Mouse (Mus musculus): ENCODE measurements around the gene Armc9. TPM values are rescaled to one million over a fixed set of nuclear protein-coding genes. Genes with fewer than 3 reads are reported as not detected.

Gene Armc9
- total RNA-seq, 1 experiment = 12.6 TPM

GRCm38 (mm10) chr1:86311467-86312005 is 157.0 kb downstream of the Armc9 start:
- H3K4me1 ChIP-seq (ENCODE audit: control insufficient read depth in 2 of 2, insufficient read depth in 2 of 2, low read length in 2 of 2, poor library complexity in 1 of 2) = peaks cover 6 to 23% of the 10 kb centered on the region in 2 experiments; a peak in 3 of 4 replicates
- H3K27ac ChIP-seq (ENCODE audit: insufficient read depth, low read depth, low read length, poor library complexity, severe bottlenecking) = peak overlapping the region; percentile 100
- TF ChIP-seq HCFC1 (IDR thresholded peaks at IDR 0.05; ENCODE audit: borderline replicate concordance, insufficient read depth, low read length) (no peak), ZNF384 (IDR thresholded peaks at IDR 0.05; ENCODE audit: low read depth, low read length) (peak; percentile 91), MAFK (IDR thresholded peaks at IDR 0.05; ENCODE audit: insufficient read depth, low read depth, low read length) (0 out of 2 replicates have a peak, but pooled peaks have one; percentile 33)
- in situ Hi-C loops (cut with MboI; ENCODE audit: low sequenced_read_pairs in 2 of 2, unreplicated experiment in 2 of 2) = no loop called here
- DNase-seq (ENCODE audit: low read depth, low spot score) = no peak
- H3K9ac ChIP-seq (ENCODE audit: insufficient read depth, low read depth, low read length, poor library complexity, severe bottlenecking) = peak overlapping the region; percentile 73
- peak overlapping the region; percentile 42 to 54 for H3K4me3 ChIP-seq (ENCODE audit: insufficient read depth in 1 of 2, low read depth in 1 of 2, low read length in 2 of 2, poor library complexity in 1 of 2, severe bottlenecking in 1 of 2)
- H3K36me3 ChIP-seq (ENCODE audit: control insufficient read depth, insufficient read depth, low read length, poor library complexity, severe bottlenecking) = peaks cover 12% of the 10 kb centered on the region
- no peaks in the 10 kb centered on the region for H3K9me3 ChIP-seq (ENCODE audit: control insufficient read depth, insufficient read depth, low read depth, low read length)

GRCm38 (mm10) chr1:86312269-86312668 is 157.7 kb downstream of the Armc9 start:
- Histone ChIP-seq H3K9ac (ENCODE audit: insufficient read depth, low read depth, low read length, poor library complexity, severe bottlenecking) (peak overlapping the region; percentile 47; the same call in 1 of the 2 replicates), H3K36me3 (ENCODE audit: control insufficient read depth, insufficient read depth, low read length, poor library complexity, severe bottlenecking) (peaks cover 4% of the 10 kb centered on the region; the same call in 1 of the 2 replicates), H3K4me1 (ENCODE audit: control insufficient read depth in 2 of 2, insufficient read depth in 2 of 2, low read length in 2 of 2, poor library complexity in 1 of 2) (peaks cover 6 to 21% of the 10 kb centered on the region in 2 experiments; a peak in 3 of 4 replicates), H3K9me3 (ENCODE audit: control insufficient read depth, insufficient read depth, low read depth, low read length) (no peaks in the 10 kb centered on the region), H3K27ac (ENCODE audit: insufficient read depth, low read depth, low read length, poor library complexity, severe bottlenecking) (peak overlapping the region; percentile 90), H3K4me3 (ENCODE audit: insufficient read depth in 1 of 2, low read depth in 1 of 2, low read length in 2 of 2, poor library complexity in 1 of 2, severe bottlenecking in 1 of 2) (no peak overlapping the region)
- DNase-seq (ENCODE audit: low read depth, low spot score) = no peak
- in situ Hi-C loops (cut with MboI; ENCODE audit: low sequenced_read_pairs in 2 of 2, unreplicated experiment in 2 of 2) = no loop called here
- TF ChIP-seq ZNF384 (IDR thresholded peaks at IDR 0.05; ENCODE audit: low read depth, low read length) (no peak), ZC3H11A (IDR thresholded peaks at IDR 0.05; ENCODE audit: borderline replicate concordance, low read depth, low read length) (no peak), MAFK (IDR thresholded peaks at IDR 0.05; ENCODE audit: insufficient read depth, low read depth, low read length) (no peak), HCFC1 (IDR thresholded peaks at IDR 0.05; ENCODE audit: borderline replicate concordance, insufficient read depth, low read length) (no peak), CHD2 (IDR thresholded peaks at IDR 0.05; ENCODE audit: low read depth, low read length) (no peak)

DNA sequence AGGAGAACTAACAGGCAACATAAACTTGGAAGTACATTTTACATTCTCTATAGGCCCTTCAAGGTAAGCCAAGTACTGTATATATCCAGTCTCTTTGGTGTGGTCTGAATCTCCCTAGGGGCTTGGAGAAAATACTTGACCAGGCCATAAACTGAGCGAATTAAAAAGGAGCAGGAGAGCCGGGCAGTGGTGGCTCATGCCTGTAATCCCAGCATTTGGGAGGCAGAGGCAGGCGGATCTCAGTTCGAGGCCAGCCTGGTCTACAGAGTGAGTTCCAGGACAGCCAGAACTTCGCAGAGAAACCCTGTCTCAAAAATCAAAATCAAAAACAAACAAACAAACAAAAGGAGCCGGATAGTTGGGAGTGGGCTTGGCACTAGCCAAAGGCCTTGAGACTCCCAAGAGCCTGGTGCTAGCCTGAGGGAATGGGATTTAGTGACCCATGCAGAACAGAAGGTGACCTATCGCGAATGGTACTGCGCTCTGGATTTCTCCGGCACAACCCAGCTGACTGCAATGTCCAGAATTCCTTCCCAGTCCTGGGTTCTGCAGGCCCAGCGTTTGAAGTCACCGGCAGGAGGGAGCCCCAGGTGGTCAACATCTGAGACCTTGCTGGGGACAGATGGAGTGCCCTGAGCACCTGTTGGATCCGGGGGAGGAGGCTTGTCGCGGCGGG is 158.7 kb downstream of the Armc9 start:
- no peaks in the 10 kb centered on the region for H3K9me3 ChIP-seq (ENCODE audit: control insufficient read depth, insufficient read depth, low read depth, low read length)
- DNase-seq (ENCODE audit: low read depth, low spot score) = no peak
- H3K27ac ChIP-seq (ENCODE audit: insufficient read depth, low read depth, low read length, poor library complexity, severe bottlenecking) = peak overlapping the region; percentile 66
- peak overlapping the region; percentile 40; the same call in 1 of the 2 replicates for H3K9ac ChIP-seq (ENCODE audit: insufficient read depth, low read depth, low read length, poor library complexity, severe bottlenecking)
- H3K36me3 ChIP-seq (ENCODE audit: control insufficient read depth, insufficient read depth, low read length, poor library complexity, severe bottlenecking) = no peaks in the 10 kb centered on the region
- in situ Hi-C loops (cut with MboI; ENCODE audit: low sequenced_read_pairs in 2 of 2, unreplicated experiment in 2 of 2) = no loop called here
- peak overlapping the region in 1 of 2 experiments; percentile 26; a peak in 2 of 4 replicates for H3K4me3 ChIP-seq (ENCODE audit: insufficient read depth in 1 of 2, low read depth in 1 of 2, low read length in 2 of 2, poor library complexity in 1 of 2, severe bottlenecking in 1 of 2)
- TF ChIP-seq ZC3H11A (IDR thresholded peaks at IDR 0.05; ENCODE audit: borderline replicate concordance, low read depth, low read length) (no peak), MAFK (IDR thresholded peaks at IDR 0.05; ENCODE audit: insufficient read depth, low read depth, low read length) (no peak), CHD2 (IDR thresholded peaks at IDR 0.05; ENCODE audit: low read depth, low read length) (no peak), ZNF384 (IDR thresholded peaks at IDR 0.05; ENCODE audit: low read depth, low read length) (no peak), HCFC1 (IDR thresholded peaks at IDR 0.05; ENCODE audit: borderline replicate concordance, insufficient read depth, low read length) (no peak)
- peaks cover 6 to 19% of the 10 kb centered on the region in 2 experiments; a peak in 3 of 4 replicates for H3K4me1 ChIP-seq (ENCODE audit: control insufficient read depth in 2 of 2, insufficient read depth in 2 of 2, low read length in 2 of 2, poor library complexity in 1 of 2)

- no peak for DNase-seq (ENCODE audit: low read depth, low spot score)
- peaks cover 6 to 19% of the 10 kb centered on the region in 2 experiments; a peak in 3 of 4 replicates for H3K4me1 ChIP-seq (ENCODE audit: control insufficient read depth in 2 of 2, insufficient read depth in 2 of 2, low read length in 2 of 2, poor library complexity in 1 of 2)
- H3K36me3 ChIP-seq (ENCODE audit: control insufficient read depth, insufficient read depth, low read length, poor library complexity, severe bottlenecking) = no peaks in the 10 kb centered on the region
- peak overlapping the region in 1 of 2 experiments; percentile 26; a peak in 2 of 4 replicates for H3K4me3 ChIP-seq (ENCODE audit: insufficient read depth in 1 of 2, low read depth in 1 of 2, low read length in 2 of 2, poor library complexity in 1 of 2, severe bottlenecking in 1 of 2)
- H3K9ac ChIP-seq (ENCODE audit: insufficient read depth, low read depth, low read length, poor library complexity, severe bottlenecking) = peak overlapping the region; percentile 40; the same call in 1 of the 2 replicates
- in situ Hi-C loops (cut with MboI; ENCODE audit: low sequenced_read_pairs in 2 of 2, unreplicated experiment in 2 of 2) = no loop called here
- H3K9me3 ChIP-seq (ENCODE audit: control insufficient read depth, insufficient read depth, low read depth, low read length) = no peaks in the 10 kb centered on the region
- peak overlapping the region; percentile 66 for H3K27ac ChIP-seq (ENCODE audit: insufficient read depth, low read depth, low read length, poor library complexity, severe bottlenecking)
- TF ChIP-seq CHD2 (IDR thresholded peaks at IDR 0.05; ENCODE audit: low read depth, low read length) (no peak), ZNF384 (IDR thresholded peaks at IDR 0.05; ENCODE audit: low read depth, low read length) (no peak), MAFK (IDR thresholded peaks at IDR 0.05; ENCODE audit: insufficient read depth, low read depth, low read length) (no peak), HCFC1 (IDR thresholded peaks at IDR 0.05; ENCODE audit: borderline replicate concordance, insufficient read depth, low read length) (no peak), ZC3H11A (IDR thresholded peaks at IDR 0.05; ENCODE audit: borderline replicate concordance, low read depth, low read length) (no peak)
Observed at GRCm38 (mm10) chr1:86313772-86314125, 159.2 kb downstream of the Armc9 start.
